8 mouse cellular contexts compared by ENCODE assay signal in the genomic region with DNA sequence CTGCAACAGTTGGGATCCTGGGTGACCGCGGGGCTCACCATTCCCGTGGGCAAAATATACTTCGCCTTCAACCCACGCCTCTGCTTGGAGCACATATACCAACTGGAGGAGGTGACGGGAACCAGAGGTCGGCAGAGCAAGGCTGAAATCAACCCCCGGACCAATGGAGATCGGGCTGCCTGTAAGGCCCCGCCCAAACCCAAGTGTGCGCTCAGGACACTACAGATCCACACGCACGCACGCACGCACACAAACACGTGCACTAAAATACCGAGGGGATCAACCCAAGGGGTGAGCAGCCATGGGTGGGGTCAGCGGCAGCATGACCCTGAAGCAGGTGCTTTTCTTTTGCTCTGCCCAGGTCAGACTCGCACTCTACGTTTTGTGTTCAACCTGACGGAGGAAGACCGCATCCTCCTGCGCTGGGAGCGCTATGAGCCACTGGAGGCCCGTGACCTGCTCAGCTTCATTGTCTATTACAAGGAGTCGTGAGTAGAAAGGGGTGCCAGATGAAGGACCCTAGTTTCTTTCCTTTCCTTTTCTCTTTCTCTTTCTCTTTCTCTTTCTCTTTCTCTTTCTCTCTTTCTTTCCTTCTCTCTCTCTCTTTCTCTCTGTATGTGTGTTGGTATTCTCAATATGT. TPM values are rescaled to one million over a fixed set of nuclear protein-coding genes. Genes with fewer than 3 reads are reported as not detected.
DNase-seq lines count a peak whose midpoint lies in the region; ATAC-seq and TF ChIP-seq lines count a peak whose summit lies in the region.

No protein-coding gene starts in this region.

- H3K36me3 ChIP-seq in liver, adult 2 months (ENCODE audit: control insufficient read depth, insufficient read depth, low read length), result no peaks in the 10 kb centered on the region
- no peaks in the 10 kb centered on the region for H3K36me3 ChIP-seq in intestine, embryonic 15.5 days
- H3K36me3 ChIP-seq in neural tube, embryonic 13.5 days, result no peaks in the 10 kb centered on the region

- H3K4me3 ChIP-seq in liver, adult 2 months (ENCODE audit: insufficient read depth, low read depth, low read length), result peak overlapping the region; percentile 15; the same call in 1 of the 2 replicates
- peak overlapping the region; percentile 30 for H3K4me3 ChIP-seq in intestine, embryonic 15.5 days (replicated peaks)
- H3K4me3 ChIP-seq in neural tube, embryonic 13.5 days, result peak overlapping the region; percentile 24

- no peak overlapping the region for H3K27ac ChIP-seq in liver, adult 2 months (replicated peaks; ENCODE audit: insufficient read depth, low read depth, low read length)
- no peak overlapping the region for H3K27ac ChIP-seq in intestine, embryonic 15.5 days
- H3K27ac ChIP-seq in neural tube, embryonic 13.5 days (replicated peaks), result no peak overlapping the region

- 4% methylated on average over 26 of the region's 26 CpGs for WGBS in liver, adult 2 months
- 5% methylated on average over 26 of the region's 26 CpGs for WGBS in intestine, embryonic 15.5 days
- 4% methylated on average over 26 of the region's 26 CpGs for WGBS in neural tube, embryonic 13.5 days

- H3K79me2 ChIP-seq in liver, adult 2 months (ENCODE audit: control insufficient read depth, insufficient read depth, low read length), result no peaks in the 10 kb centered on the region

- H3K4me2 ChIP-seq in intestine, embryonic 15.5 days (replicated peaks), result peak overlapping the region; percentile 72
- H3K4me2 ChIP-seq in neural tube, embryonic 13.5 days, result peak overlapping the region; percentile 49

- H3K4me1 ChIP-seq in liver, adult 2 months (ENCODE audit: control insufficient read depth, insufficient read depth, low read length), result no peaks in the 10 kb centered on the region
- H3K4me1 ChIP-seq in intestine, embryonic 15.5 days (replicated peaks), result peaks cover 8% of the 10 kb centered on the region; the same call in 1 of the 2 replicates
- H3K4me1 ChIP-seq in neural tube, embryonic 13.5 days (replicated peaks), result peaks cover 14% of the 10 kb centered on the region

- TF ChIP-seq POLR2A in liver, adult 2 months (IDR thresholded peaks at IDR 0.05; ENCODE audit: extremely low read depth, insufficient read depth, low read length), result no peak

- H3K9me3 ChIP-seq in intestine, embryonic 15.5 days, result no peaks in the 10 kb centered on the region
- no peaks in the 10 kb centered on the region for H3K9me3 ChIP-seq in neural tube, embryonic 13.5 days

- peaks cover 1% of the 10 kb centered on the region for H3K27me3 ChIP-seq in liver, adult 2 months (ENCODE audit: control insufficient read depth, insufficient read depth, low read length)
- H3K27me3 ChIP-seq in intestine, embryonic 15.5 days (replicated peaks), result peaks cover 76% of the 10 kb centered on the region
- peaks cover 99% of the 10 kb centered on the region for H3K27me3 ChIP-seq in neural tube, embryonic 13.5 days

- peak; percentile 37 for DNase-seq in liver, adult 2 months (ENCODE audit: extremely low read depth, low read depth, low spot score)
- no peak for DNase-seq in liver
- DNase-seq in retina, postnatal 1 day, result no peak
- no peak for DNase-seq in layer of hippocampus, adult 9-10 months (ENCODE audit: low spot score)
- no peak for DNase-seq in left cerebral cortex, adult 11 months (ENCODE audit: low spot score)

- ATAC-seq in common myeloid progenitor, adult 5-6 weeks (replicated peaks; ENCODE audit: low read depth, poor library complexity, severe bottlenecking), result peak; percentile 87
- ATAC-seq in intestine, embryonic 15.5 days, result peak; percentile 67
- no peak for ATAC-seq in neural tube, embryonic 13.5 days (ENCODE audit: low read depth)

- no peak overlapping the region for H3K9ac ChIP-seq in liver, adult 2 months (ENCODE audit: low read depth, low read length)
- no peak overlapping the region for H3K9ac ChIP-seq in intestine, embryonic 15.5 days
- no peak overlapping the region; the same call in 1 of the 2 replicates for H3K9ac ChIP-seq in neural tube, embryonic 13.5 days

- TF ChIP-seq CTCF in liver, adult 2 months (IDR thresholded peaks at IDR 0.05; ENCODE audit: low read depth, low read length), result no peak

RNA-seq across cellular contexts. Expression of a gene that starts 7.4 kb away (rescaled TPM):
- not detected in 2 replicates for total RNA-seq in liver, adult 2 months (2014; rRNA removed)
- polyA plus RNA-seq in liver, adult 2 months (2012; rRNA removed), result 0.02 TPM in 1 of 2 replicates, not detected in the other
- not detected in 2 replicates for total RNA-seq in common myeloid progenitor, adult 5-6 weeks (2017)
- polyA plus RNA-seq in intestine, embryonic 15.5 days (2015; fragmentation: Nextera tagmentation; extraction: Ambion mirVana), result 0.44 and 0.52 TPM in 2 replicates
- polyA plus RNA-seq in neural tube, embryonic 13.5 days (2015; fragmentation: Nextera tagmentation; extraction: Ambion mirVana), result 3.4 and 5.4 TPM in 2 replicates

RNA-seq across cellular contexts. Expression of a gene that starts 9.2 kb away (rescaled TPM):
- total RNA-seq in liver, adult 2 months (2014; rRNA removed), result 0.27 TPM in 1 of 2 replicates, not detected in the other
- 0.04 and 0.12 TPM in 2 replicates for polyA plus RNA-seq in liver, adult 2 months (2012; rRNA removed)
- not detected in 2 replicates for total RNA-seq in common myeloid progenitor, adult 5-6 weeks (2017)
- 2.5 and 3.2 TPM in 2 replicates for polyA plus RNA-seq in intestine, embryonic 15.5 days (2015; fragmentation: Nextera tagmentation; extraction: Ambion mirVana)
- polyA plus RNA-seq in neural tube, embryonic 13.5 days (2015; fragmentation: Nextera tagmentation; extraction: Ambion mirVana), result 219 and 314 TPM in 2 replicates

RNA-seq across cellular contexts. Expression of a gene that starts 19.9 kb away (rescaled TPM):
- 2.3 and 4.7 TPM in 2 replicates for total RNA-seq in liver, adult 2 months (2014; rRNA removed)
- 8.7 and 12.7 TPM in 2 replicates for polyA plus RNA-seq in liver, adult 2 months (2012; rRNA removed)
- total RNA-seq in common myeloid progenitor, adult 5-6 weeks (2017), result 6.8 and 9.6 TPM in 2 replicates
- 22.6 and 29.5 TPM in 2 replicates for polyA plus RNA-seq in intestine, embryonic 15.5 days (2015; fragmentation: Nextera tagmentation; extraction: Ambion mirVana)
- polyA plus RNA-seq in neural tube, embryonic 13.5 days (2015; fragmentation: Nextera tagmentation; extraction: Ambion mirVana), result 13.1 and 13.3 TPM in 2 replicates

RNA-seq across cellular contexts. Expression of a gene that starts 42.4 kb away (rescaled TPM):
- 0.09 and 0.20 TPM in 2 replicates for total RNA-seq in liver, adult 2 months (2014; rRNA removed)
- polyA plus RNA-seq in liver, adult 2 months (2012; rRNA removed), result 0.39 and 0.83 TPM in 2 replicates
- 0.59 TPM in 1 of 2 replicates, not detected in the other for total RNA-seq in common myeloid progenitor, adult 5-6 weeks (2017)
- polyA plus RNA-seq in intestine, embryonic 15.5 days (2015; fragmentation: Nextera tagmentation; extraction: Ambion mirVana), result 0.24 and 0.43 TPM in 2 replicates
- not detected in 2 replicates for polyA plus RNA-seq in neural tube, embryonic 13.5 days (2015; fragmentation: Nextera tagmentation; extraction: Ambion mirVana)

RNA-seq across cellular contexts. Expression of a gene that starts 55.7 kb away (rescaled TPM):
- under 0.01 and 0.07 TPM in 2 replicates for total RNA-seq in liver, adult 2 months (2014; rRNA removed)
- polyA plus RNA-seq in liver, adult 2 months (2012; rRNA removed), result 0.04 and 0.06 TPM in 2 replicates
- 0.23 TPM in 1 of 2 replicates, not detected in the other for total RNA-seq in common myeloid progenitor, adult 5-6 weeks (2017)
- polyA plus RNA-seq in intestine, embryonic 15.5 days (2015; fragmentation: Nextera tagmentation; extraction: Ambion mirVana), result 0.36 and 0.48 TPM in 2 replicates
- 0.40 and 0.50 TPM in 2 replicates for polyA plus RNA-seq in neural tube, embryonic 13.5 days (2015; fragmentation: Nextera tagmentation; extraction: Ambion mirVana)

Comparison
In these comparisons a context has a peak if more than half of its experiments do, and no peak if none do; other contexts are left out.
1. RNA of a gene that starts 9.2 kb away (polyA plus RNA-seq): 219 to 314 TPM in neural tube, embryonic 13.5 days; 2.5 to 3.2 TPM in intestine, embryonic 15.5 days and 0.04 to 0.12 TPM in liver, adult 2 months; every median in the first group is over 10 times any median in the second.
2. Peak in every context shown above with its lines, with median percentiles within 50 percentile points of each other: H3K4me3 ChIP-seq.